Mouse (Mus musculus): ENCODE data around the gene Vps13d. TPM values are rescaled to one million over a fixed set of nuclear protein-coding genes. Genes with fewer than 3 reads are reported as not detected.

Gene Vps13d
- total RNA-seq, 2 experiments from 2014 or later = 52.8 to 53.6 TPM

GRCm38 (mm10) chr4:145105319-145105718 lies 89.5 kb downstream of the Vps13d start:
- peak in 1 of 2 experiments; percentile 58 for DNase-seq (ENCODE audit: extremely low spot score in 1 of 2, low spot score in 2 of 2)
- intact Hi-C loops (cut with DNase I) = no loop called here

DNA sequence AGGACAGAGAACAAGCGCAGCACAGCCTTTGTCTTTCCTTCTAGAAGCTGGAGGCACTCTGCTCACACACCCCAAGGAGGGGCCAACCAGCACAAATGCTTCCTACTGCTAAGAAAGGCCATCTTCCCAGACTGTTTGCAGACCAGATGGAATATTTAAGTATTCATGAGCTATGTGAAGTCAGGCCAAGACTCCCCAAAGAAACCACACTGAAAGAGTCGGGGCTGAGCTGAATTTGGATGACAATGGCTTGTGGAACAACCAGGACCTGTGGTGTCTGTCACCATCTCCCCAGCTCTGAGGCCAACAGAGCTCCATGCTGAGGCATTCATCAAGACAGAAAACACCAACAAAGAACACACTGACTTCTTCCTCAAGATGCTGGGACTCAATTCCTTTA lies 89.9 kb downstream of the Vps13d start:
- DNase-seq (ENCODE audit: extremely low spot score in 1 of 2, low spot score in 2 of 2) = peak in 1 of 2 experiments; percentile 40
- intact Hi-C loops (cut with DNase I) = no loop called here

GRCm38 (mm10) chr4:145103617-145104016 lies 91.2 kb downstream of the Vps13d start:
- intact Hi-C loops (cut with DNase I) = no loop called here
- DNase-seq (ENCODE audit: extremely low spot score in 1 of 2, low spot score in 2 of 2) = no peak

DNA sequence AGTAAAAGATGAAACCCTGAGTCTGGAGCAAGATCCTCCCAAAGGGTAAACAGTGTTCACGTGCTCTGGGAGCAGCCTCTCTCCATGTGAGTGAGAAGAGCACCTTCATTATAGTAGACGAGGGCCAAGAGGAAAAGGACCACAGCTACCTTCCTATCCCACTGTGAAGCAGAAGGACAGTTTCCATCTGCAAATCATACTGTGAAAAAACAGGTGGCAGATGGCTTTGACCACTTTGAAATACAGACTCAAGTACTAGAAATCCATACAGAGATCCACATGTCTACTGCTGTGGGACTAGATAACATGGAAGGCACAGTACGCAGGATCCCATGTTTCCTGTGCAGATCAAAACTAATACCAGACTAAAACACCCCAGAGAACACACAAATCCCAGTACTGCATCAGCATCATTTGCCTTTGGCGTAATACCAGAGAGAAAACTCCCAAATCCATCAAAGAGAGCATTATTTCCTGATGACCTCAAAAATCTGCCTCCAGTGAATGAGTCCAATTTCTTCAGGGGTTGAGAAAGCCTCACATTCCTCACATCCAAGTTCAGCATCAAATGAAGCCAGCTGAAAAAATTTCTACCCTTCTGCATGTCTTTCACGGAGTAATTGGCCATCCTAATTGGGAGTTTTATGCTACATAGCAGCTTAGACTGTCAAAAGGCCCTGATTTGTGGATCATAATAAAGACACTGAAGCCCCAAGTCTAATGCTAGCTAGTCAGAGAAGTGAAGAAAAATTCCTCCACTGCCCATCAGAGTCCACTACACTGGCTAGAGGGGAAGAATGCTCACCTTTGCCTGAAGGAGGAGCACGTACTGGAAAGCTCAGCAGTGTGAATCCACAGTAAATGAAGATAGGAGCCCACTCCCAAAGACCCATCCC lies 92.7 kb downstream of the Vps13d start:
- intact Hi-C loops (cut with DNase I) = no loop called here
- DNase-seq (ENCODE audit: extremely low spot score in 1 of 2, low spot score in 2 of 2) = no peak

GRCm38 (mm10) chr4:145099853-145100252 lies 95.0 kb downstream of the Vps13d start:
- no peak for DNase-seq (ENCODE audit: extremely low spot score in 1 of 2, low spot score in 2 of 2)
- intact Hi-C loops (cut with DNase I) = no loop called here

DNA sequence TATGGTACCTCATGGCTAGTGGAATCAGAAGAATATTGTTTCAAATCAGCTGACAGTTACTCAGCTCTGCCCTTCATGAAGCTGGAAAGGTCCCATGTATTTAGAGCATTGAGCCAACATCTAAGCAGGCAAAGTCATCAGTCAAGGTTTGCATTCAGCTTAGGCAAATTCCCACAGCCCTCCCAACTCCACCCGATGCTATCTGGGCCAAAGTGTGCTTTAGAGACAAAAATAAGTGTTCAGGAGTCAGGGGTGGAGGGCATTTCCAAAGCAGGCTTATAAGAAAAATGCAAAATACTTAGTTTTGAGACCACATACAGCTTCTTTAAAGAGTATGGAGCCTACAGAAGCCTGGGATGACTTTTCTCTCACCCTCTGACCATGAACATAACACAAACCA lies 95.5 kb downstream of the Vps13d start:
- DNase-seq (ENCODE audit: extremely low spot score in 1 of 2, low spot score in 2 of 2) = no peak
- intact Hi-C loops (cut with DNase I) = no loop called here

GRCm38 (mm10) chr4:145097974-145098373 lies 96.8 kb downstream of the Vps13d start:
- no peak for DNase-seq (ENCODE audit: extremely low spot score in 1 of 2, low spot score in 2 of 2)
- intact Hi-C loops (cut with DNase I) = no loop called here

DNA sequence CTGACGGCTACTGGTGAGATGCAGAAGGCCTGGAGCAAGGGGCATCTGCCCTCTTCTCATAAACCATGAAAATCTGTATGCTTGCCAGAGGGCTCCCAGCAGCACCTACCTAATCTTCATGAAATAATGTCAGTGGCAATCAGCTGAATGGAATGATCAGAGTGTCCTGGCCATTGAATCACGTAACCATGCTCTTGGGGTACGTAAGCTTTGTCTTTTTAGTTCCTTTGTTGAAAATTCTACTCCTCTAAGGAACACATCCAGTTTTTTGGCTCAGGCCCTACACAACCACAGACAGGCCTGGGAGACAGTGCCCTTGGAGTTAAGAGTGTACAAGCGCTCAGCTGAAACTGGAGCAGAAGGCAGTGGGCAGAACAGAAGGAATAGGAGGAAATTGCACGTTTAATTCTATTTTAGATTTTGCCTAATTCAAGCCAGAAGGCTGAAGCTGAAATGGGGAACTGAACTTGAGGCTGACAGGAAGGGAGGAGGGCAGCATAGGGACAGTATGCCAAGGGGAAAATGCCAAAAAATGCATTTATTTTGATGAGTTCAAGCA lies 98.2 kb downstream of the Vps13d start:
- peak in 1 of 2 experiments; percentile 27 for DNase-seq (ENCODE audit: extremely low spot score in 1 of 2, low spot score in 2 of 2)
- intact Hi-C loops (cut with DNase I) = no loop called here

GRCm38 (mm10) chr4:145086509-145086908 lies 108.3 kb downstream of the Vps13d start:
- intact Hi-C loops (cut with DNase I) = no loop called here
- peak in 1 of 2 experiments; percentile 28 for DNase-seq (ENCODE audit: extremely low spot score in 1 of 2, low spot score in 2 of 2)

DNA sequence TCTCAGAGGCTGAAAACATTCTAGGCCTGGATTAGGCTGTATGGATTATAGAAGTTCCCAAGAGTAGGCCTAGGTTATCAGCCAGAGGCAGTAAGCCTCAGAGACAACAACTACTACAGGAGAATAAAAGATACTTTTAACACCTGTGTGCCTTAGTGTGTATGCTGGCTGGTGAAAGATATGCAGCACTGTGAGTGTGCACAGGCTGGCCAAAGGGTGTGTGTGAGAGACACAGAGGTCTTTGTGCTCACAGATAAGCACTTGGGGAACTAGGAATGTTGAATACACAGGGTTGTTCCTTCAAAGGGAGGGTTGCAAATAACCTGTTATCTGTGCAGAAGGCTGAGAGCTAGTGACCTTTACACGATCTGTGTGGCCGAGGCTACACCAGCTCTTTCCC lies 115.5 kb downstream of the Vps13d start:
- intact Hi-C loops (cut with DNase I) = no loop called here

DNA sequence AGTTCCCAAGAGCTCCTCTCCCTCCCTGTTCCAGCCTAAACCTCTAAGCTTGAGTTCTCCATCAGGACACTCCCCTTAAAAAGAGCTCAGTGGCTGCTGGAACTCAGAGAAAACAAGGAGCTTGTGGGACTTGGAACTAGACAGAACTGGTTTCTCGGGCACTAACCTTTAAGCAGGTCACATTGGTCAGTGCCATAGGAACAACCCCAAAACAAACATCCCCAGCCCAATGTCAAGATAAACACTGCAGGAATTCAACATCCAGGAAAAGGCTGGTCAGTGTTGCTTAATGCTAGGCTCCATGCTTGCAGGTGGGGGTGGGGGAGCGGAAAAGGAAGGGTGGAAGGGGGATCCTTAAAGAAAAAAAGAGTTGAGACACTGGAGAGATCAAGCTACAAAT lies 120.5 kb downstream of the Vps13d start:
- no peak for DNase-seq (ENCODE audit: extremely low spot score in 1 of 2, low spot score in 2 of 2)
- intact Hi-C loops (cut with DNase I) = no loop called here

More for the DNA sequence above, 115.5 kb downstream of the Vps13d start:
- DNase-seq (ENCODE audit: extremely low spot score in 1 of 2, low spot score in 2 of 2) = no peak

DNA sequence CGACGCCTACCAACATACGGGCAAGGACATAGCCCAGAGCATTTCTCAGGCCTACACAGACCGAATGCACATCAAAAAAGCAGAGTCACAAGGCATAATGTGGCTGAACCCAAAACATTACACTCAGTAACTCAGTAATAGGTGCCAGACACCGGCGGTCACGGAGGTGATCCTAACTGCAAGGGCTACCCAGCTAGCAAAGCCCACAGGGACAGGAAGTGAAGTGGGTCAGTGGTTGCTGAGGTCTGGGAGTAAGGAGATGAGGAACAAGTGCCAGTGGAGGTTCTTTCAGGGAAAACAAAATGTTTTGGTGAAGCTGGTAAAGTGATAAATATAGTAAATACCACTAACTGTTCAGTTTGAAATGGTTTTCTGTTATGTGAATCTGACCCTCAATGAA lies 121.1 kb downstream of the Vps13d start:
- no peak for DNase-seq (ENCODE audit: extremely low spot score in 1 of 2, low spot score in 2 of 2)
- intact Hi-C loops (cut with DNase I) = no loop called here

DNA sequence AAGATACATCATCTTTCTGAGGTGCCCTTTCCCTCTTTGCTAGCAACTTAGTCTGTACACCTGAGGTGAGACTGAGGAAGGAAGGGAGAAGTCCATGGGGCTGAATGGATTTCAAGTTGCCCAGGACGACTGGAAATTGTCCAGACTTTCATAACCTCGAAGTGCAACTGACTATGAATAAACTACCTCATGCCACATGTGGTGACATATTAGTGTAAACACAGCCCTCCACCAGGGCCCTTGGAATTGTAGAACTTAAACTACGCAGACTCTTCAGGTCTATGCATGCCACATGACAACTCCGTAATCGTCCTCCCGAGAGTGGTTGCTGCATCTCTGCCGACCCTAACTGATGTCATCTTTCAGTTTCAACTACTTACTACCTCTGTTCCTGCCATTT lies 122.9 kb downstream of the Vps13d start:
- DNase-seq (ENCODE audit: extremely low spot score in 1 of 2, low spot score in 2 of 2) = no peak

GRCm38 (mm10) chr4:145067019-145067680 lies 127.7 kb downstream of the Vps13d start:
- DNase-seq (ENCODE audit: extremely low spot score in 1 of 2, low spot score in 2 of 2) = no peak
- intact Hi-C loops (cut with DNase I) = no loop called here

More for the DNA sequence above, 122.9 kb downstream of the Vps13d start:
- intact Hi-C loops (cut with DNase I) = no loop called here

- DNase-seq (ENCODE audit: extremely low spot score in 1 of 2, low spot score in 2 of 2) = no peak
- intact Hi-C loops (cut with DNase I) = no loop called here
Observed at GRCm38 (mm10) chr4:145066336-145067018, 128.3 kb downstream of the Vps13d start.

GRCm38 (mm10) chr4:145058749-145059442 lies 135.9 kb downstream of the Vps13d start:
- intact Hi-C loops (cut with DNase I) = loop anchor here (10.0 kb wide), 1 partner anchor 294 kb away; no protein-coding TSS in a partner anchor
- DNase-seq (ENCODE audit: extremely low spot score in 1 of 2, low spot score in 2 of 2) = no peak

GRCm38 (mm10) chr4:145056346-145056745 lies 138.5 kb downstream of the Vps13d start:
- no peak for DNase-seq (ENCODE audit: extremely low spot score in 1 of 2, low spot score in 2 of 2)
- intact Hi-C loops (cut with DNase I) = loop anchor here (10.0 kb wide), 1 partner anchor 292 kb away; no protein-coding TSS in a partner anchor

DNA sequence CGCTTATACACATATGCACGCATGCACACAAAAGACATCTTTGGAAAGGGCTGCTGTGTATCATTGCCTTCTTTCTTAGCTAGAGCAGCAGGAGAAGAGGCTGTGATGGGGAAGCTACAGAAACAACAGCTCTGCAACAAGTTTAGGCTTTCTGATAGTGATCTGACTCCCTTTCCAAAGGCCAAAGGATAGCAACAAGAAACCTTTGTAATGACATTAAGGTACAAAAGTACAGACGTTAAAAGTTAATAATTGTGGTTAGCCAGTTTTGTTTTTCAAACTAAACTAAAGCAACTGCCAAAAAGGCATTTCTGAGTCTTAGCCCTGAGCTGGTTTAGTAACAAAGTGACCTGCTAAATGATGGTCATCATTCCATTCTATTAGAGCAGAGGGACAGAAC lies 139.0 kb downstream of the Vps13d start:
- intact Hi-C loops (cut with DNase I) = loop anchor here (10.0 kb wide), 1 partner anchor 291 kb away; no protein-coding TSS in a partner anchor
- DNase-seq (ENCODE audit: extremely low spot score in 1 of 2, low spot score in 2 of 2) = no peak
